Mouse (Mus musculus) heart, postnatal 10 days (tissue): ENCODE results near the gene Armh4. TPM values are rescaled to one million over a fixed set of nuclear protein-coding genes. Genes with fewer than 3 reads are reported as not detected.

Experiments
- DNase-seq, 2 experiments: peaks; one replicate each; pipeline ENCODE4 v3.0.0; 2021
- intact Hi-C: fragments of 180-260 bp; cut with DNase I; formaldehyde crosslinking; loops from one replicate; pipeline ENCODE4 v1.15.1; 2025
- total RNA-seq, 2 experiments: library from RNA; stranded (reverse); gene quantifications; 2 replicates each; pipeline ENCODE4 v1.2.3; 2021

Armh4 gene
- total RNA-seq, 2 experiments from 2014 or later: 4.1 to 4.9 TPM

- intact Hi-C loops: no loop called here
- no peak for DNase-seq
These were observed 43.9 kb downstream of the Armh4 start for GRCm38 (mm10) chr14:49739328-49739727.

- intact Hi-C loops: no loop called here
- DNase-seq: no peak
These were observed 44.6 kb downstream of the Armh4 start for GRCm38 (mm10) chr14:49738441-49739088.

- intact Hi-C loops: loop anchor here (2.0 to 5.0 kb wide), 2 partner anchors 192 to 495 kb away; no protein-coding TSS in a partner anchor
- DNase-seq: peak; percentile 14 to 22
These were observed 49.2 kb downstream of the Armh4 start for GRCm38 (mm10) chr14:49733950-49734349.

GRCm38 (mm10) chr14:49723361-49724054 is 59.7 kb downstream of the Armh4 start:
- intact Hi-C loops: loop anchor here (2.0 kb wide), 2 partner anchors 331 to 485 kb away; no protein-coding TSS in a partner anchor
- DNase-seq: peak; percentile 42 to 47

GRCm38 (mm10) chr14:49722782-49723181 is 60.4 kb downstream of the Armh4 start:
- no peak for DNase-seq
- intact Hi-C loops: loop anchor here (2.0 kb wide), 2 partner anchors 330 to 484 kb away; no protein-coding TSS in a partner anchor

- no peak for DNase-seq
- intact Hi-C loops: no loop called here
These were observed 61.9 kb downstream of the Armh4 start for GRCm38 (mm10) chr14:49721281-49721680.

GRCm38 (mm10) chr14:49719678-49720077 is 63.5 kb downstream of the Armh4 start:
- intact Hi-C loops: no loop called here
- no peak for DNase-seq

GRCm38 (mm10) chr14:49711016-49711415 is 72.2 kb downstream of the Armh4 start:
- intact Hi-C loops: no loop called here
- no peak for DNase-seq

- intact Hi-C loops: no loop called here
- no peak for DNase-seq
These were observed 79.6 kb downstream of the Armh4 start for GRCm38 (mm10) chr14:49703432-49704200.

GRCm38 (mm10) chr14:49679511-49680284 is 103.5 kb downstream of the Armh4 start:
- no peak for DNase-seq
- intact Hi-C loops: no loop called here

- DNase-seq: no peak
- intact Hi-C loops: no loop called here
These were observed 106.6 kb downstream of the Armh4 start for GRCm38 (mm10) chr14:49676580-49676979.

GRCm38 (mm10) chr14:49660444-49660843 is 122.7 kb downstream of the Armh4 start:
- DNase-seq: no peak
- intact Hi-C loops: no loop called here

GRCm38 (mm10) chr14:49649191-49649590 is 134.0 kb downstream of the Armh4 start:
- intact Hi-C loops: no loop called here
- no peak for DNase-seq

- intact Hi-C loops: no loop called here
- DNase-seq: no peak
These were observed 145.8 kb downstream of the Armh4 start for GRCm38 (mm10) chr14:49637422-49637821.

GRCm38 (mm10) chr14:49626055-49626454 is 157.1 kb downstream of the Armh4 start:
- intact Hi-C loops: no loop called here
- no peak for DNase-seq

Other genes starting within 250 kb of the Armh4 start
- gene Olfr722, start 118.6 kb upstream of the Armh4 start, total RNA-seq: not detected
- not detected for gene Olfr723, start 148.4 kb upstream of the Armh4 start, total RNA-seq
- gene Olfr724, start 179.9 kb upstream of the Armh4 start, total RNA-seq: not detected